Mouse (Mus musculus) spleen, adult 2 months (tissue): ENCODE measurements around the gene Mlip. TPM values are rescaled to one million over a fixed set of nuclear protein-coding genes. Genes with fewer than 3 reads are reported as not detected.

Experiments
- DNase-seq, 2 experiments: peaks; one replicate each; pipeline versions ENCODE4 v3.0.0 to v3.0.0-alpha.2; 2012 to 2021; ENCODE audit warnings: low spot score in 2 of 2, low read depth in 1 of 2
- H3K27ac ChIP-seq: fragments of 200-500 bp; 2 replicates; pipeline ENCODE4 v1.5.1; 2012; ENCODE audit warnings: low read length, inconsistent platforms; ENCODE audit not compliant: insufficient read depth
- H3K27me3 ChIP-seq: fragments of 200-500 bp; 2 replicates; pipeline ENCODE4 v1.6.1; 2012; ENCODE audit warnings: mild to moderate bottlenecking, moderate library complexity, low read length, inconsistent platforms; ENCODE audit not compliant: control insufficient read depth, insufficient read depth
- H3K36me3 ChIP-seq: fragments of 200-500 bp; 2 replicates; pipeline ENCODE4 v1.6.1; 2012; ENCODE audit warnings: mild to moderate bottlenecking, low read length, inconsistent platforms; ENCODE audit not compliant: control insufficient read depth, insufficient read depth
- H3K4me1 ChIP-seq: fragments of 200-500 bp; 2 replicates; pipeline ENCODE4 v1.6.1; 2011; ENCODE audit warnings: inconsistent platforms; ENCODE audit not compliant: control insufficient read depth, insufficient read depth, insufficient read length
- H3K4me3 ChIP-seq: fragments of 200-500 bp; 2 replicates; pipeline ENCODE4 v1.5.1; 2011; ENCODE audit warnings: mild to moderate bottlenecking, inconsistent platforms; ENCODE audit not compliant: insufficient read depth, insufficient read length; ENCODE audit errors: extremely low read depth
- CTCF ChIP-seq: fragments of 200-500 bp; IDR thresholded peaks from 2 replicates; pipeline ENCODE4 v1.5.1; 2011; ENCODE audit warnings: mild to moderate bottlenecking, inconsistent platforms; ENCODE audit not compliant: insufficient read depth, insufficient read length, insufficient replicate concordance; ENCODE audit errors: extremely low read depth
- POLR2A ChIP-seq: fragments of 200-500 bp; IDR thresholded peaks from 2 replicates; pipeline ENCODE4 v1.6.1; 2011; ENCODE audit warnings: low read depth, low read length, inconsistent platforms
- WGBS: fragments of 180-500 bp; shearing (Covaris S2); methylation state at CpG from one replicate; pipeline ENCODE4 v1.1.7; 2018; 5-methylcytosine and 5-hydroxymethylcytosine counted together
- polyA plus RNA-seq: library from polyadenylated mRNA; depleted of rRNA; stranded (reverse); fragments of >200 nt; gene quantifications from 2 replicates; pipeline ENCODE4 v1.2.3, GENCODE M21; 2012

The Mlip gene
- polyA plus RNA-seq, 1 experiment: not detected

DNA sequence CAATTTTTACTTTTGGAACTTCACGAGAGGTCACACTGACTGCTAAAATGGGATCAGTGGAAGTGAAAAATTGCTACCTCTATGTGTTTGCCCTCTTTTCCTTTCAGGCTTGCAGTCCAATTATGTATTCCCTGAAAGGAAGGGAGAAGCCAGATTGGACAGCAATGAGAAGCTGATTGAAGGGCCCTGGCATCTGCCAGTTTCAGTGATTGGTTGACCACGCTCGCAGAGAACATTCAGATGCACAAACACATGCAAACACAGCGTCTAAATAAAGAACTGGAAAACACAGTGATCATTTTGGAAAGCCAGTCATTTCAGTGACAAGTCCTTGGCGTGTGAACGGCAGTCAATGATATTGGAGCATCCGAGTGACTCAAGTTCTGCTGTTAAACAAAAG is 100.6 kb downstream of the Mlip start:
- Histone ChIP-seq H3K4me3 (no peak overlapping the region), H3K27ac (no peak overlapping the region), H3K4me1 (no peaks in the 10 kb centered on the region), H3K27me3 (no peaks in the 10 kb centered on the region), H3K36me3 (no peaks in the 10 kb centered on the region)
- WGBS: 89% methylated on average over 7 of the region's 7 CpGs
- TF ChIP-seq CTCF (no peak), POLR2A (no peak)
- DNase-seq: no peak

DNA sequence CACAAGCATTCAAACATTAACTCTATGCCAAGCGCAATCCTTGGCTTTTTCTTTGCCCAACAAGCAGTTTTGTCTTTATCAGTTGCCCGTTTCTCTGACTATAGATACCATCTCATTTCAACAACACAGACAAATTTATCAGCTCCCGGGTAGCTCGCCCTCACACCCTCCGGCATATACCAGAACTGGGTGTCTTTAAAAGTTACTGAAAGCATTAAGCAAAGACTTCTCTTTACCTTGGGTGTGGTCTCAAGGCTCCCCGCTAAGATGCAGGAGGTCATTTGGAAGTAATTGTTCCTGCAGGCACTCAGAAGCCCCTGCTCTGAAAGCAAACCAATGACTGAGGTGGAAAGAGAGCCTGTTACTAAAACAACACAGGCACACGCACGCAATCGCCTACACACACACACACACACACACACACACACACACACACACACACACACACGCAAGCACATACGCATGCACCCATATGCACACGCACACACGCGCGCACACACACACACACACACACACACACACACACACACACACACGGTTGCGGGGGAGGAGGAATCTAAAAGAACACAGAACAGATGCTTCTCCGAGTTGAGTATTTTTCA is 101.2 kb downstream of the Mlip start:
- 83% methylated on average over 18 of the region's 18 CpGs for WGBS
- no peak overlapping the region for H3K27ac ChIP-seq
- no peak for DNase-seq
- TF ChIP-seq CTCF (no peak), POLR2A (no peak)
- H3K36me3 ChIP-seq: no peaks in the 10 kb centered on the region
- H3K4me1 ChIP-seq: no peaks in the 10 kb centered on the region
- no peaks in the 10 kb centered on the region for H3K27me3 ChIP-seq
- no peak overlapping the region for H3K4me3 ChIP-seq

DNA sequence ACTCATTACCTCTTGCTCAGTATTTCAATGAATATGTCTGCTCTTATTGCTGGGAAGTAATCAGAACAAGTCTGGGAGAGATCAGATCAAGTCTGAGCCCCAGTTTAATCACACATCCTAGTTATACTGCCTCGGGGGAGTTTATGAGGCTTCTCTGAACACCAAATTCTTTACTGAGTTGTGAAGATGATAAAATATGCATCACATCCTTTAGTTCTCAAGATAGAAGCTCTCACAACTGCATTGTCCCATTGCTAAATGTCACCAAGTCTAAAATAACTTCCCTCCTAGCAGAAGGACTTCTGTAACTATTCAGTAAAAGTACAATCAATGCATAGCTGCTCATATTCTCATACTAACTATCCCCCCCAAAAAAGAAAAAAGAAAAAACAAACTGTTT is 154.5 kb downstream of the Mlip start:
- Histone ChIP-seq H3K36me3 (no peaks in the 10 kb centered on the region), H3K27ac (no peak overlapping the region), H3K4me1 (no peaks in the 10 kb centered on the region), H3K4me3 (no peak overlapping the region), H3K27me3 (no peaks in the 10 kb centered on the region)
- 68% methylated on average over 1 of the region's 1 CpGs for WGBS
- DNase-seq: no peak
- TF ChIP-seq POLR2A (no peak), CTCF (no peak)

DNA sequence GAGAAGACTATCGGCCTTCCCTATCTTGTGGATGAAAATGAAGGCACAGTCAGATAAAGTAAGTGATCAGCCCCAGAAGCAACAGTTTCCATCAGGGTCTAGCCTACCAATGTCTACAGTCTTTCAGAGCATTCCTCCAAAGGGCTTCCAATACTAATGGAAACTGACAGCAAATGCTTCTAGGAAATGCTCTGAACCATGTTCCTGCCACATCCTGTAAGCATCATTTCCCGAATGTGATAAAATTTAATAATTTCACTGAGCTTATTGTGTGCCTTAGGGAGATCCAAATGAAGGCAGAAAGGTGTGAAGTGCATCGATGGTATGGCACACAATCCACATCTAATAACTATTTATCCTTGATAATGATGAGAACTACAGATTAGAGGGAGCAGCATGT is 173.3 kb downstream of the Mlip start:
- Histone ChIP-seq H3K27ac (no peak overlapping the region), H3K4me3 (no peak overlapping the region), H3K36me3 (no peaks in the 10 kb centered on the region), H3K27me3 (no peaks in the 10 kb centered on the region), H3K4me1 (no peaks in the 10 kb centered on the region)
- DNase-seq: no peak
- 84% methylated on average over 3 of the region's 3 CpGs for WGBS
- no peak for TF ChIP-seq CTCF
- no peak for TF ChIP-seq POLR2A

DNA sequence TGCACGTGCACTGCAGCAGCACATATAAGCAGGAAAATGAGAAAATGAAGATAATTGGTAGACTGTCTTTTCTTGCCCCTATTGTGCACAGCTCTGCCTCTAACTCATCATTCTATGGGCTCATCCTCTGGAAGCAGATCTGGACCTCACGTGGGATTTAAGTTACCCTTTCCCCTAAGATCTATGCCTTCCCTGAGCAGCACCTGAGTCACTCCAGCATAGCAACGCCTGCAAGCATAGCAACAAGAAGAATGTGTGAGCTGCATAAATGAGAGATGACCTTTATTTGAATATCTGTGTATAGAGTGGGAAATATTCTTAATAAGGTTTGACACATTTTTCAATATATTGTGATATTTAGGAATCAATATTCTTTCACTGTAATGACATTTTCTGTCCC is 176.9 kb downstream of the Mlip start:
- no peak for DNase-seq
- H3K36me3 ChIP-seq: no peaks in the 10 kb centered on the region
- WGBS: 78% methylated on average over 3 of the region's 3 CpGs
- no peak overlapping the region for H3K27ac ChIP-seq
- no peaks in the 10 kb centered on the region for H3K4me1 ChIP-seq
- TF ChIP-seq CTCF: no peak
- TF ChIP-seq POLR2A: no peak
- H3K27me3 ChIP-seq: no peaks in the 10 kb centered on the region
- no peak overlapping the region for H3K4me3 ChIP-seq

DNA sequence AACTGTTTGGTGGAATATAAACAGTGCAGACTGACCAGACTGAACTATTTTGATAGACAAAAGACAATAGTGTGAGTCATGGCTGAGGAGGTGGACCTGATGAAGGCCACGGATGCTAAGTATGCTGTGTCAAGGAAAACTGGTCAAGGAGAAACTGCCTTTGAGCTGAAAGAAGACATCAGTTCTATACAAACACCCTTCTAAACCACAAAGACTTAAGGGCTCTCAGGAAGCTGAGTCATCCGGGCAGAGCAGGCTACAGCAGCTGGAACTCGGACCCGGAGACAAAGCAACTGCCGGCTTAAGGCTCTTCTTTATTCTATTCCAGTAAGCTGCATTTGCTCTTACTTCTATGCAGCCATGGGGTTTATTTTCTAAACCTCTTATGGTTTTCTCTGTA is 180.7 kb downstream of the Mlip start:
- TF ChIP-seq POLR2A: no peak
- TF ChIP-seq CTCF: no peak
- WGBS: 21% methylated on average over 5 of the region's 5 CpGs
- Histone ChIP-seq H3K4me3 (no peak overlapping the region), H3K27ac (no peak overlapping the region), H3K27me3 (no peaks in the 10 kb centered on the region), H3K4me1 (no peaks in the 10 kb centered on the region), H3K36me3 (no peaks in the 10 kb centered on the region)
- no peak for DNase-seq

DNA sequence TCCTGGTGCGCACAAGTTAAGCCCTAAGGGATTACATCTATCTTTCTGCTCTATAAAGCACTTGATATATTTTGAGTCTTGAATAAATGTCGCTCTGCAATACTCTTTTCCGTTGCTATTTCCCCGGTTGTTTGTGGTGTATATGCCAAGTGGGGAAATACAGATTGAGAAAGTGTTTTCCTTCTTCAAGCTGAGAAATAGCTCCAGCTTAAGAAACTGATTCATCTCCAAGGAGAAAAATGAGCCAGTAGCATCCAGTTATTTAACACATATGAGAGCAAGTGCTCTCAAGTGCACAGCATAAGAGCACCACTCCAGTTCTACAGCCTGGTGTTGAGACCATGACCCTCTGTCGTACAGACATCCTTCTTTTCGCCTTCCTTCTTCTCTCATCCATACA is 186.9 kb downstream of the Mlip start:
- DNase-seq: no peak
- Histone ChIP-seq H3K36me3 (no peaks in the 10 kb centered on the region), H3K4me3 (no peak overlapping the region), H3K4me1 (no peaks in the 10 kb centered on the region), H3K27me3 (no peaks in the 10 kb centered on the region), H3K27ac (no peak overlapping the region)
- 88% methylated on average over 6 of the region's 6 CpGs for WGBS
- no peak for TF ChIP-seq POLR2A
- no peak for TF ChIP-seq CTCF

DNA sequence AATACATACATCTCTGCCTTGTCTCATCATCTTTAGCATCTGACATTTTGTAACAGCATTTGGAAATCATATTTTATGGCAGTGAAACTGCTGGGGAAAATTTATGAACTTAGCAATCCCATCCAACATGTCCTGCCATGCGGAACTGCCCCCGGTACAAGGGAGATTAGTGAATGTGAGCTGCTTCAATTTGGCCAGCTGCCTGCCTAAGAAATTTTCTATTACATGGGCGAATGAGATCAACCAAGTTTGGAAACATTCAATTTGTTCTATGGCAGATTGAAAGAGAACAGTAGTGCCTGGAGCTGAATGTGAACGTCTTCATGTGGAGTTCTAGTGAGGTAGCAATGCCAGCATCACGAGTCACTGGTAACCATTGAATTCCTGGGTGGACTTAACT is 191.0 kb downstream of the Mlip start:
- Histone ChIP-seq H3K4me1 (no peaks in the 10 kb centered on the region), H3K27ac (no peak overlapping the region), H3K36me3 (no peaks in the 10 kb centered on the region), H3K4me3 (no peak overlapping the region), H3K27me3 (no peaks in the 10 kb centered on the region)
- 82% methylated on average over 5 of the region's 5 CpGs for WGBS
- no peak for DNase-seq
- TF ChIP-seq POLR2A (no peak), CTCF (no peak)
